Mouse (Mus musculus): ENCODE results near the gene Olfr969.
"Not testable (repeated sequence)": the region's sequence is repeated elsewhere in the genome, so short reads cannot be mapped to it uniquely, and the experiment has no call there.

Gene Olfr969

DNA sequence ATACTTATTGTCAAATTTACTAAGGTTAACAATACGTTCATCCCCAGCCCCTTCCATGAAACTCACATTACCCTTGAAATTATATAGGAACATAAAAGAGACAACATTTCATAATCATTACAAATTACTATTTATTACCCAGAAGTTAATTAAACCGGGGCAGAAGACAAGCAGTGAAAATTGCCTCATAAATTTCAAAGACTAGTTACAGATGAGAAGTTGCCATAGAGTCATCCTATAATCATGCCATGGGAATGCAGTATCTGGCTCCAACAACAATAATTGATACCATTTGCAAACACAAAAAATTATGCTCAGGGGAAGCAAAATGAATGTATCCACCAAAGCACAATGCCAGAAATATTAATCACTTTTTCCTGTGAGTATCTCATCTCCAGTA lies at the start of gene Olfr969:
TSS of gene Olfr969 (plus strand) at position 388 of the 400 bp plus-strand sequence.
- no peak for DNase-seq (ENCODE audit: extremely low read depth, low read depth)

- DNase-seq (ENCODE audit: extremely low read depth, low read depth): no peak
Observed at GRCm38 (mm10) chr9:39745949-39746348, 44.8 kb upstream of the Olfr969 start, which contains the start of gene Olfr967. Gene Olfr967, plus strand, starts transcription at chr9:39746249.

DNA sequence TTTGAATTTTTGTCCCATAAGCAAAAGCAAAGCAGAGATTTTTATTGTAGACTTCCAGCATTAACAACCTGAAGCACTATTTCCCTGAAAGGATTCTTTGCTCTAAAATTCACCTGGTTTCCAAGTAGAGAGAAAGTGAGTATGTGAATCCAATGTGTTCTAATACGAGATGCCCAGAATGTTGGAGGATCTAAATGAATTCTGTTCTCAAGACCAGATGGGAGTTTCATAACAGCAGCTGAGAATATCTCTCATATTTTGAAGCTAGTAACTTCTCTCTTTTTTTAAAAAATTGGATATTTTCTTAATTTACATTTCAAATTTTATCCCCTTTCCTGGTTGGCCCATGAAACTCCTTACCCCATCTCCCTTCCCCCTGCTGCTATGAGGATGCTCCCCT lies 44.3 kb upstream of the Olfr969 start:
- DNase-seq (ENCODE audit: extremely low read depth, low read depth): no peak

- DNase-seq (ENCODE audit: extremely low read depth, low read depth): no peak
Observed at GRCm38 (mm10) chr9:39783153-39783552, 7.6 kb upstream of the Olfr969 start, which contains the start of gene Olfr968. Gene Olfr968, minus strand, starts transcription at chr9:39783253.

- DNase-seq (ENCODE audit: extremely low read depth, low read depth): no peak
Observed at GRCm38 (mm10) chr9:39808560-39808959, 17.8 kb downstream of the Olfr969 start, which contains the start of gene Olfr970. Gene Olfr970, plus strand, starts transcription at chr9:39808860.

GRCm38 (mm10) chr9:39836576-39836975 lies 45.8 kb downstream of the Olfr969 start, which contains the start of gene Olfr971:
Gene Olfr971, plus strand, starts transcription at chr9:39836876.
- DNase-seq (ENCODE audit: extremely low read depth, low read depth): not testable (repeated sequence)
